14 mouse cellular contexts compared by ENCODE assay signal in genomic region chrX:159671388-159671787, GRCm38 (mm10). TPM values are rescaled to one million over a fixed set of nuclear protein-coding genes. Genes with fewer than 3 reads are reported as not detected.
DNase-seq lines count a peak whose midpoint lies in the region; ATAC-seq and TF ChIP-seq lines count a peak whose summit lies in the region.
"Had no signal": no experiment of that assay in that cellular context is flagged by ENCODE, and none has a peak within 500 bp of the region (broad histone marks: within the 10 kb centered on the region; RNA-seq: fewer than 3 reads in every experiment).

No protein-coding gene starts in this region.

- no peaks in the 10 kb centered on the region for H3K4me1 ChIP-seq in kidney, postnatal 0 days (replicated peaks; ENCODE audit: insufficient read depth, low read length)
- H3K4me1 ChIP-seq in CH12.LX (ENCODE audit: control insufficient read depth in 1 of 2, insufficient read depth in 2 of 2) = peaks cover 8 to 35% of the 10 kb centered on the region in 2 experiments; a peak in 3 of 4 replicates
- peaks cover 35% of the 10 kb centered on the region for H3K4me1 ChIP-seq in G1E (ENCODE audit: insufficient read depth, low read depth, low read length)
- no peaks in the 10 kb centered on the region for H3K4me1 ChIP-seq in limb, embryonic 10.5 days

- in situ Hi-C loops in CH12.LX (cut with MboI; ENCODE audit: low pct_ligation_motif_present, low pct_unique_long_range_greater_than_20kb, low sequenced_read_pairs) = no loop called here

- H3K79me2 ChIP-seq in CH12.LX (replicated peaks; ENCODE audit: control insufficient read depth, extremely low read depth, insufficient read depth, poor library complexity, severe bottlenecking) = peaks cover 12% of the 10 kb centered on the region

- no peak overlapping the region for H3K4me3 ChIP-seq in kidney, postnatal 0 days (replicated peaks; ENCODE audit: low read depth, low read length)
- H3K4me3 ChIP-seq in CH12.LX (replicated peaks in 1 of 3; ENCODE audit: low read depth in 2 of 3, low read length in 2 of 3, poor library complexity in 1 of 3) (no peak overlapping the region), G1E (ENCODE audit: low read depth, low read length) (no peak overlapping the region)
- no peak overlapping the region for H3K4me3 ChIP-seq in limb, embryonic 10.5 days

- H3K36me3 ChIP-seq in kidney, postnatal 0 days (ENCODE audit: insufficient read depth, low read length) = no peaks in the 10 kb centered on the region
- H3K36me3 ChIP-seq in CH12.LX (replicated peaks in 1 of 2; ENCODE audit: control insufficient read depth in 1 of 2, insufficient read depth in 1 of 2, low read length in 1 of 2) (no peaks in the 10 kb centered on the region), G1E (replicated peaks) (no peaks in the 10 kb centered on the region)
- no peaks in the 10 kb centered on the region for H3K36me3 ChIP-seq in limb, embryonic 10.5 days

- no peak overlapping the region for H3K4me2 ChIP-seq in kidney, postnatal 0 days (ENCODE audit: low read length)
- no peak overlapping the region for H3K4me2 ChIP-seq in CH12.LX (ENCODE audit: insufficient read depth, low read depth, poor library complexity, severe bottlenecking)

- dilution Hi-C loops in CH12.LX (cut with MboI; ENCODE audit: extremely low pct_ligation_motif_present, extremely low pct_unique_long_range_greater_than_20kb, low sequenced_read_pairs) = no loop called here

- peak; percentile 35; the same call in 1 of the 2 replicates for TF ChIP-seq CTCF in kidney, postnatal 0 days (IDR thresholded peaks at IDR 0.05; ENCODE audit: low read depth)
- peak in 1 of 2 experiments; percentile 47; a peak in 2 of 4 replicates for TF ChIP-seq CTCF in CH12.LX (conservative IDR thresholded peaks at IDR 0.05 in 1 of 2, IDR thresholded peaks at IDR 0.05 in 1 of 2; ENCODE audit: low read depth in 2 of 2, low read length in 2 of 2)
- TF ChIP-seq CTCF in G1E (IDR thresholded peaks at IDR 0.05; ENCODE audit: low read depth, low read length) = 0 out of 2 replicates have a peak, but pooled peaks have one; percentile 9

- no peak for DNase-seq in kidney, postnatal 0 days (ENCODE audit: low spot score)
- no peak for DNase-seq in kidney, postnatal 25 days
- DNase-seq in CH12.LX (ENCODE audit: extremely low read depth) (no peak), G1E (ENCODE audit: low spot score) (no peak)
- no peak for DNase-seq in cerebellum, adult 9-11 months
- no peak for DNase-seq in limb, embryonic 10.5 days (ENCODE audit: low spot score)
- DNase-seq: cerebellum, adult 9-10 months; embryo, embryonic 11 days; gastrocnemius, postnatal 25 days; kidney, adult 18-20 months; liver; midbrain, embryonic 14.5 days had no signal

- WGBS in kidney, postnatal 0 days = 89% methylated on average over 7 of the region's 7 CpGs
- WGBS in limb, embryonic 10.5 days = 88% methylated on average over 7 of the region's 7 CpGs

- no peaks in the 10 kb centered on the region for H3K27me3 ChIP-seq in kidney, postnatal 0 days (ENCODE audit: insufficient read depth, low read length)
- H3K27me3 ChIP-seq in CH12.LX (replicated peaks) (no peaks in the 10 kb centered on the region), G1E (ENCODE audit: insufficient read depth, low read length) (no peaks in the 10 kb centered on the region)
- H3K27me3 ChIP-seq in limb, embryonic 10.5 days (ENCODE audit: low read depth, poor library complexity, severe bottlenecking) = peaks cover 42% of the 10 kb centered on the region

- no peaks in the 10 kb centered on the region for H3K9me3 ChIP-seq in kidney, postnatal 0 days (replicated peaks; ENCODE audit: low read length)
- H3K9me3 ChIP-seq in CH12.LX (replicated peaks; ENCODE audit: low read length) (no peaks in the 10 kb centered on the region), G1E (replicated peaks) (no peaks in the 10 kb centered on the region)
- H3K9me3 ChIP-seq in limb, embryonic 10.5 days (replicated peaks) = no peaks in the 10 kb centered on the region

- no peak for TF ChIP-seq EP300 in CH12.LX (IDR thresholded peaks at IDR 0.05; ENCODE audit: low read length)

- TF ChIP-seq POLR2A in CH12.LX (IDR thresholded peaks at IDR 0.05; ENCODE audit: low read depth, low read length) = no peak

- peak; percentile 13 for TF ChIP-seq RAD21 in CH12.LX (IDR thresholded peaks at IDR 0.05; ENCODE audit: low read depth, low read length)

- no peak overlapping the region for H3K27ac ChIP-seq in kidney, postnatal 0 days
- H3K27ac ChIP-seq in CH12.LX (ENCODE audit: insufficient read depth, low read depth) = no peak overlapping the region
- H3K27ac ChIP-seq in limb, embryonic 10.5 days = no peak overlapping the region

- no peak for ATAC-seq in kidney, postnatal 0 days (replicated peaks; ENCODE audit: low FRiP score, low read depth)
- no peak for ATAC-seq in G1E (ENCODE audit: extremely low read depth, insufficient number of reproducible peaks, low FRiP score, poor library complexity, severe bottlenecking)
- peak; percentile 54 for ATAC-seq in granulocyte monocyte progenitor cell, adult 5-6 weeks (replicated peaks; ENCODE audit: poor library complexity, severe bottlenecking)
- ATAC-seq: forebrain, embryonic 16.5 days had no signal

- no peak overlapping the region for H3K9ac ChIP-seq in kidney, postnatal 0 days (ENCODE audit: low read depth, low read length)
- H3K9ac ChIP-seq in CH12.LX (ENCODE audit: insufficient read depth, low read depth) = no peak overlapping the region

TF ChIP-seq in CH12.LX, 34 proteins besides CTCF, POLR2A, EP300 and RAD21:
- TF ChIP-seq MAZ (IDR thresholded peaks at IDR 0.05; ENCODE audit: low read depth, low read length) (no peak), CHD1 (IDR thresholded peaks at IDR 0.05; ENCODE audit: low read depth, low read length) (no peak), MAFK (IDR thresholded peaks at IDR 0.05; ENCODE audit: insufficient replicate concordance, low read length) (no peak), SMC3 (IDR thresholded peaks at IDR 0.05; ENCODE audit: low read depth, low read length) (peak; percentile 17; the same call in 1 of the 2 replicates), USF1 (IDR thresholded peaks at IDR 0.05; ENCODE audit: low read depth, low read length) (no peak)

RNA-seq across cellular contexts. Expression of gene Sh3kbp1, which starts 44.3 kb away (rescaled TPM):
- 31.5 and 32.2 TPM in 2 replicates for polyA plus RNA-seq in kidney, postnatal 0 days (2015; fragmentation: Nextera tagmentation; extraction: Ambion mirVana)
- total RNA-seq in CH12.LX (2012; rRNA removed) (45.4 and 47.6 TPM in 2 replicates), CH12.LX (2014; rRNA removed) (48.2 and 49.7 TPM in 2 replicates), G1E (2014; fragmentation: Nextera tagmentation) (231 and 267 TPM in 2 replicates), G1E (2017) (194 and 242 TPM in 2 replicates)
- polyA plus RNA-seq in CH12.LX (2012; ENCODE audit: insufficient read length, low read depth) (70.2 and 85.8 TPM in 2 replicates), G1E (2012) (13.3 and 13.6 TPM in 2 replicates)
- total RNA-seq in granulocyte monocyte progenitor cell, adult 5-6 weeks (2014; fragmentation: Nextera tagmentation) = 69.4 and 70.6 TPM in 2 replicates
- 92.0 and 99.7 TPM in 2 replicates for total RNA-seq in granulocyte monocyte progenitor cell, adult 5-6 weeks (2017)
- polyA plus RNA-seq in limb, embryonic 10.5 days (2016; fragmentation: Nextera tagmentation; extraction: Ambion mirVana) = 19.1 and 22.0 TPM in 2 replicates
